Mouse (Mus musculus): ENCODE measurements around the gene Mfsd11. TPM values are rescaled to one million over a fixed set of nuclear protein-coding genes. Genes with fewer than 3 reads are reported as not detected.

The Mfsd11 gene
- total RNA-seq, 2 experiments from 2014 or later: 38.7 to 51.4 TPM

GRCm38 (mm10) chr11:116821057-116821940 is 30.9 kb upstream of the Mfsd11 start:
- DNase-seq: no peak

GRCm38 (mm10) chr11:116822215-116822614 is 30.0 kb upstream of the Mfsd11 start:
- no peak for DNase-seq

GRCm38 (mm10) chr11:116822626-116823025 is 29.6 kb upstream of the Mfsd11 start:
- no peak for DNase-seq

- DNase-seq: no peak
Observed at GRCm38 (mm10) chr11:116823255-116823654, 29.0 kb upstream of the Mfsd11 start.

- DNase-seq: peak; percentile 28 to 37
Observed at GRCm38 (mm10) chr11:116823885-116824284, 28.4 kb upstream of the Mfsd11 start.

GRCm38 (mm10) chr11:116825230-116825629 is 27.0 kb upstream of the Mfsd11 start:
- DNase-seq: no peak

GRCm38 (mm10) chr11:116826550-116827504 is 25.4 kb upstream of the Mfsd11 start:
- no peak for DNase-seq

- DNase-seq: peak; percentile 36 to 62
Observed at GRCm38 (mm10) chr11:116827534-116828165, 24.6 kb upstream of the Mfsd11 start, which contains the start of gene Mxra7. Gene Mxra7, minus strand, starts transcription at chr11:116828046.

- no peak for DNase-seq
Observed at GRCm38 (mm10) chr11:116832172-116832685, 20.0 kb upstream of the Mfsd11 start.

GRCm38 (mm10) chr11:116834954-116835353 is 17.3 kb upstream of the Mfsd11 start:
- DNase-seq: no peak

GRCm38 (mm10) chr11:116836283-116836682 is 16.0 kb upstream of the Mfsd11 start:
- DNase-seq: no peak

GRCm38 (mm10) chr11:116837441-116837840 is 14.8 kb upstream of the Mfsd11 start:
- no peak for DNase-seq

- DNase-seq: no peak
Observed at GRCm38 (mm10) chr11:116838936-116839335, 13.3 kb upstream of the Mfsd11 start.

- DNase-seq: no peak
Observed at GRCm38 (mm10) chr11:116839601-116840000, 12.6 kb upstream of the Mfsd11 start.

- no peak for DNase-seq
Observed at GRCm38 (mm10) chr11:116840748-116841147, 11.5 kb upstream of the Mfsd11 start.

- DNase-seq: peak; percentile 64 to 71
Observed at GRCm38 (mm10) chr11:116842531-116843260, 9.5 kb upstream of the Mfsd11 start.

- peak; percentile 98 for DNase-seq
Observed at GRCm38 (mm10) chr11:116843261-116844233, 8.7 kb upstream of the Mfsd11 start, which contains the start of the genes Mettl23 and Jmjd6. Gene Mettl23, plus strand, starts transcription at chr11:116843278. Gene Jmjd6, minus strand, starts transcription at chr11:116843449.

- DNase-seq: no peak
Observed at GRCm38 (mm10) chr11:116846593-116847181, 5.6 kb upstream of the Mfsd11 start.
